Mouse (Mus musculus) spleen, postnatal 10 days (tissue): Measurements from ENCODE around the gene Nmnat1.
"Not testable (repeated sequence)": the region's sequence is repeated elsewhere in the genome, so short reads cannot be mapped to it uniquely, and the experiment has no call there.

Experiments used
- DNase-seq, 2 experiments: peaks; one replicate each; pipeline ENCODE4 v3.0.0; 2021 to 2022; ENCODE audit warnings: low spot score in 2 of 2

The Nmnat1 gene

DNA sequence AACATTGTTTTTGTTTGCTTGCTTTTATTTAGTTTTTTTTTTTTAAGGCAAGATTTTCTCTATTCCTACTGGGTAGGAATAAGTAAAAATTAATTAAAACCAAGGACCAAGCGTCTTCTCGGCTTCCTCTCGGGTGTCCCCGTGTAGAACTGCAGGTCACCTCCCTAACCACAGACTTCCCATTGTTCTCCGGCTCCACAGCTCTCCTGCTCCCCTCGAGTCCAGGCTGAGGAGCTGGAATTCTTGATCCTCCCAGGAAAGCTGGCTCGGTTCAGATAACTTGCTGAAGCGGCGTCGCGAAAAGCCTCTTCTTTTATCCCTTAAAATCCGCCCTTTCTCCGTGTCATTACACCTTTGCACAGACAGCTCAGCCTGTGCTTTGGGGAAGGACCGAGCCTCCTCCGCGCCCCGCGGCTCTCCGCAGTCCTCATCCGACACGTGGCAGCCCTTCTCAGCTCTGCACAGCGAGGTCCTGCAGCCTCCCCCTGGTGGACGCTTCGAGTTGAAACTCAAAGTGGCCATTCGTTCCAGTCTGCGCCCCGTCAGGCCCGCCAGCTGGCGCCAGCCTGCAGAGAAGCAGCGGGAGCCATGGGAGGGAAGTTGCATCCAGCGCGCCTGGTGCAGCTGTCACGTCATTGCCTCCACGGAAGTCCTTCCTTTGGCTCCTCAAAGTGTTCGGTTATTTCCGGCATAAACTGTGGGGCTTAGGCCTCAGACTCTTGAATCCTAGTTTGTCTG, 39.9 kb downstream of the Nmnat1 start:
- DNase-seq, result peak; percentile 53 to 84

DNA sequence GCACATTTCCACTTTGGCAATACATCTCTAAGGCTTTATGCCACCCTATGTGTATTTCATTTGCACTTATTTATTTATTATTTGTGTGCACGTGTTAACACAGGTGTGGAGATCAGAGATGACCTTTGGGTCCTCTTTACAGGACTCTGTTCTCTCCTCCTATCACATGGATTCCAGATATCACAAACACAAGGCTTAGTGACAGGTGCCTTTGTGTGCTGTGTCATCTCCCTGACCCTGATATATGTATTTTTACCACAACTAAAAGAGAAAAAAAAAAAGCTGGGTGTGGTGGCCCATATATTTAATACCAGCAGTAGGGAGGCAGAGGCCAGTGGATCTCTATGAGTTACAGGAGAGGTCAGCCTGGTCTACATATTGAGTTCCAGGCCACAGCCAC, 40.5 kb downstream of the Nmnat1 start:
- no peak for DNase-seq

DNA sequence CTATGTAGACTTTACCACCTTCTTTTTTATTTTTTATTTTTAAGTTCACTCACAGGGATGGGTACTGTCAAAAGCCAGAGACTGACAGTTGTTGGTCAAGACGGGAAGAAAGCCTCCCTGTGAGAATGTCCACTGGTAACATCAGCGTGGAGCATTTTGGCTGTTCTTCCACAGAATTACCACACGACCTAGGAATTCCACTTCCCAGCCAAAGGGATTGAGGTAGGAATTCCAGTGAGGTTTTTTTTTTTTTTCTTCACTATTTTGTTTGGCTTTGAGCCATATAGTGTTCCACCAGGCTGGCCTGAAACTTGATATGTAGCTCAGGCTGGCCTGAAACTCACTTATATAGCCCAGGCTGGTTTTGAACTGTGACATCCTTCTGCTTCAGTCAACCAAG, 42.6 kb downstream of the Nmnat1 start:
- DNase-seq, result no peak

DNA sequence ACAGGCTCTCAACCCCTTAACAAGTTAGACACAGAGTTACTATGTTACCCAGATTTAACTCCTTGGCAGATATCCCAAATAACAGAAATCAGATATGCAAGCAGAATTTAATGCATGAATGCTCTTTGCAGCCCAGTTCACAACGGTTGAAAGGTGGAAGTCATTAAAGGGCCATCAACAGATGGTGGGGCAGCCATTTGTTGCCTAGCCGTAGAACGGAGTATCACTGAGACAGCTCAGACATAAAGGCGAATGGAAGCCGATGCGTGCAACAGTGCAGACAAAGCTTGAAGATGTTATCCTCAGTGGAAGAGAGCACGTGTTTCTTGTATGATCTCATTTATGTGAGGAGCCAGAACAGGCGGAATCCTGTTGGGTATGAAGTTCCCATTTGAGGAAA, 44.4 kb downstream of the Nmnat1 start:
- DNase-seq, result no peak

DNA sequence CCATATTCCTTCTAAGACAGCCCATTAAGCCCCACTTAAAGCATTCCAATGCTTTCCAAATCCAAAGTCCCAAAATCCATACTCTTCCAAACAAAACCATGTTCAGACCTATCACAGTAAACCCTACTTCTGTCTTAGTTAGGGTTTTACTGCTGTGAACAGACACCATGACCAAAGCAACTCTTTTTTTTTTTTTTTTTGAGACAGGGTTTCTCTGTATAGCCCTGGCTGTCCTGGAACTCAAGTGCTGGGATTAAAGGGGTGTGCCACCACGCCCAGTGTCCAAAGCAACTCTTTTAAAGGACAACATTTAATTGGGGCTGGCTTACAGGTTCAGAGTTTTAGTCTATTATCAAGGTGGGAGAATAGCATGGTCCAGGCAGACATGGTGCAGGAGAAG, 53.1 kb downstream of the Nmnat1 start:
- not testable (repeated sequence) for DNase-seq

DNA sequence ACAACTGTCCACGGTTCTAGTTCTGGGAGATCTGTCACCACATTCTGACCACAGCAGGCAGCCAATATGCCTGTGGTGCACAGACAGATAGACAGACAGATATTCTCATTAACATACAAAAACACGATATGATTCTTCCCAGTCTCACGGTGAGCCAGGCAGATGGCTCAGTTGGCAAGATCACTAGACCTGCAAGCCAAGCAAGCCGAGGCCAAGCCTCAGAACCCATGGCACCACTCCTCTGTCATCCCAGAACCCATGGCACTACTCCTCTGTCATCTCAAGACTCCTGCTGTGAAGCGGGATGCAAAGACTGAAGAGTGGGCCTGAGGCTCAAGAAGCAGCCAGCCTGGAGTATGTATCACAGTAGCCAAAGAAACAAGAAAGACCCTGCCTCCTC, 55.4 kb downstream of the Nmnat1 start:
- no peak for DNase-seq

DNA sequence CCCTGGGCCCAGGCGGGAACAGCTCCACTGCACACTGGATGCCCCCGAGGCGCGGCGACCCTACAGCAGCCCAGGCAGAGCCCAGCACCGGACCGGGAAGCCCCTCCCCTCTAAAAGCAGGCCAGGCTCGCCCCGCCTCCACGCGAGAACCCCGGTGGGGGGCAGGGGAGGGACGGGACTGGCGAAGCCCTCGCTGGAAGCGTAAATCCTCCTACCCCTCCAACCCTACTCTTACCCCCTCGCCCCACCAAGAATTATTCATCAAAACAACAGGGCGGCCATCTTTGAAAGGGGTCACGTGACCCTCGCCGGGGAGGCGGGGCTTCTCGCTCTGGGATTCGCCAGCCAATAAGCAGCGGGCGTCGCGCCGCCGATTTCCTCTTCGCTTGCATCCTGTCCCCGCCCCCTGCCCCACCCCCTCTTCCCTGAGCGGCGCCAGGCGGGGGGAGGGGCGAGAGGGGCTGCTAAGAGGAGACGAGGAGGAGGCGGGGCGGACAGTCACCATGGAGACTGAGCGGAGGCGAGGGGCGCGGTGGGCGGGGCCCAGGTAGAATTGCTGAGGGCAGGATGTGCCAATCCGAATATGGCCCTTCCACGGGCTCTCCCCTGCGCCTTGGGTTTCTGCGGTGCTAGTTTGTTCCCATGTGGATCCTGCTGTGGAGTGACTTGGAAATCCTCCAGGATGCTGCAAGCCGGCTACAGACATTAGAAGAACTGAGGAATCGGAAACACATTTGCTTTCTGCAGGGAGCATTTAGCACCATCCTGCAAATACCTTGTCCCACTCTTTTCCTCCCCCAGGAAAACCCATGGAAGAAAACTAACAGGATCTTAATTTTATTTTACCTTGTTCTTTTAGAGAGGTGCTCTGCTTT, 58.4 kb downstream of the Nmnat1 start, which contains the start of gene Ube4b:
Ube4b (minus strand) TSS at position 425 of the 875 bp plus-strand sequence.
- peak; percentile 84 to 96 for DNase-seq

DNA sequence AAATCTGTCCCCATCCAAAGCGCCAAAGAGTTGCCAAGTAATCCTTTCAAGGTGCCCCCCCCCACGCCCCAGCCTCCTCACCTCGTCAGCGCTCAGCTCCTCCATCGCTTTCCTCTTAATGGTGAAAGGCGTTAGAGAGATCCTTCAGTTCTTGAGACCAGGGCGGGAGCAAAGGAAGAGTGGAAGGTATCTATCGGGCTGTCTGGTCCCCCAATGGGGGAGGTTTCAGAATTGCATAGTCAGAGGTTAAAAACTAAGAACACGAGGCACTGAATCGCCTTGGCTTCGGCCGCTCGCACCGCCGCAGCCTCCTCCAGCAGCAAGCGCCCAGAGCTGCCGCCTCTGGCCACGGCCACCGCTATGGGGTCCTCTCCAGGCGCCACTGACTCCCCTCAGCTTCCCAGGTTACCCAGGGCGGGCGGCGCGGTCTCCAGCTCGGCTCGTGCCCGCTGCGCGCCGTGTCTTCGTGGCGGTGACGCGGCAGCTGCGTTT, 59.2 kb downstream of the Nmnat1 start:
- peak in 1 of 2 experiments; percentile 65 for DNase-seq

DNA sequence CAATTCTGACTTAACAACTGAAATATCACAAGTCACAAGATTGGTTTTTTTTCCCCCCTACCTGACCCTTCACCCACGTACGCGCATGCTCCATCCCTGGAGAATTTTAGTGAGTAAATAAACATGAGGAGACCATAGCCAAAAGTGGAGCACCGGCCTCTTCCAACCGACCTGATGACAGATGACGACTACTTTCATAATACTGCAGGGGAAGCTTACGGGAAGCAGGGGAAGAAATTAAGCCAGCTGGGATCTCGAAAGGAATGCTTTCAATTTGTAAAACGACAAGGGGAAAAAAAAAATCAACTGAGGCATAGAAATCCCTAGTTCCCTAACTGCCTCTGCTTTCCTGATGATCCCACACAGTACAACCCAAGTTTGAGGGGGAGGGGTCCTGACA, 60.2 kb downstream of the Nmnat1 start:
- DNase-seq, result no peak

DNA sequence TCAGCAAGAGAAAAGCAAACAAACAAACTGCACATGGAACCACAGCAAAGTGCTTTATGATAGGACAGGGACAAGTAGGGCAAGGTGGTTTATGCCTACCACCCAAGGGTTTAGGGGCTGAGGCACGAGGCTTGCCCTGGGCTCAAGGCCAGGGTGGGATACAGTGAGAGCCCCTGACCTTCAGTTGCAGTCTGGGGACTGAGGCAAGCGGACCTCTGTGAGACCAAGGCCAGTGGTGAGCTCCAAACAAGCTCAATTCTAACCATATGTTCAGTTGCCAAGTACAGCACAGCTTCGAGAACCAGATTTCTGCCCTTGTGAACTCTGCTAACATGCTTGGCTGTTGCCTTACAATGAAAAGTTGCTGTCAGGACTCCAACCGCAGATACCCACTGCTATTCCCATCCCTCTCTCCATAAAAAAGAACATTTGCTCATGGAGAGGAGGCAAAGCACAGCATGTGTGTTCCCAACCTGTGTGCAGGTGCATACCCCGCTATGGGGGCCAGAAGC, 67.1 kb downstream of the Nmnat1 start:
- DNase-seq, result no peak
